Mouse (Mus musculus) cerebellum, postnatal 25 days (tissue): Measurements from ENCODE around the gene Upf2.
A peak's percentile ranks its signal among the peaks of the same experiment; 100 is the strongest.
"Not testable (repeated sequence)": the region's sequence is repeated elsewhere in the genome, so short reads cannot be mapped to it uniquely, and the experiment has no call there.

ENCODE experiments used
- DNase-seq, 2 experiments: peaks; one replicate each; pipeline ENCODE4 v3.0.0; 2021; ENCODE audit warnings: mixed read lengths in 2 of 2

Gene Upf2

DNA sequence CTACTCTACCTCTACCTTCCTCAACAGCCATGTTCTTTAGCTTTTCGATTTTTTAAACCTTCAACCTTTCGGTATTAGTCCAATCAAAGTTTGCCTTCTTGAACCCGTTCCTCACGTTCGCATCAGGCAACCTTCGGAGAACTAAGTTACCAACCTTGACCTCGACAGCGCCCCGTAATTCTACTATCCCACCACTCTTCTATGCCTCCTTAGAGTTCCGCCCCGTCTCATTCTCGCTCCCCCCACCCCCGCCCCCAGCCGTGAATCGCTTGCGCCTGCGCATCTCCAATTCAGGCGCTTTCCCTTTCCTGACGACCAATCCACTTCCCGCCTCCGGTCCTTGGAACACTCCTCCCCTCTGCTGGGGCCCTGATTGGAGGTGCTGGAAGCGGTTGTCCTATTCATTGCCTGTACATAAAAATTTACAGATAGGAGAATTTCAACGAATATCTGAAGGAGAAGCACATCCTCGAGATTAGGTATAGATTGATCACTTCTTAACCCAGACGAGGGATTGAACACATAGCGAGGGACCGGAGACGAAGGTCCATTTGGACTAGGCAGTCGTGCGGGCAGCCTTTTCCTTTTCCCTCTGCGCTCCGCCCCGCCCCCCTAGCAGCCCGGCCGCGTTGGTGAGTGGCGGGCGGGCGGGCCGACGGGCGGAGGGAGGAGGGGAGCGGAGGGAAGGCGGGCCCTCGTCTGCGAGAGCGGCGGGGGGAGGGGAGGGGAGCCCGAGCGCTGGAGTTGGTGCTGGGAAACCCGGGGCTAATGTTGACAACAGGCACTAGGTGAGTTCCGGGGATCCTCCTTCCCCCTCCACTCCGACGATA is at the start of gene Upf2:
TSS of gene Upf2 (plus strand) at position 704 of the 830 bp plus-strand sequence.
- DNase-seq = peak; percentile 95 to 99

DNA sequence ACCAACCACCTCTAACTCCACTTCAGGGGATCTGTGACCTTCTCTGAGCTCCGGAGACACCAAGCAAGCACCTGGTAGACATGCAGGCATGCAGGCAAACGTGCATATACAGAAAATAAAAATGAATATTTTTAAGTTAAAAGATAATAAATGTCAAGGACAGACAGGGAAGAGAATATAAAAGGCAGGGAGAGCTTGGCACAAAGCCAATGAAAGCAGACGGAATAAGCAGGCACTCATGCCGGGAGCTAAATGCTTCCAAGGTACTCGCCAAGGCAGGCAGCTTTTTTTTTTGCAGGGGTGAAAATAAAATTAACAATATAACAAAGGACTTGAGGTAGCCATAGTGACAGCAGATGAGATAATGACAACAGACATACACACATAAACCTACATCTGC is 45.2 kb upstream of the Upf2 start:
- DNase-seq = peak; percentile 47 to 69

GRCm38 (mm10) chr2:5906625-5907024 is 44.6 kb upstream of the Upf2 start:
- peak; percentile 19 to 57 for DNase-seq

GRCm38 (mm10) chr2:5911282-5911965 is 39.8 kb upstream of the Upf2 start:
- no peak for DNase-seq

DNA sequence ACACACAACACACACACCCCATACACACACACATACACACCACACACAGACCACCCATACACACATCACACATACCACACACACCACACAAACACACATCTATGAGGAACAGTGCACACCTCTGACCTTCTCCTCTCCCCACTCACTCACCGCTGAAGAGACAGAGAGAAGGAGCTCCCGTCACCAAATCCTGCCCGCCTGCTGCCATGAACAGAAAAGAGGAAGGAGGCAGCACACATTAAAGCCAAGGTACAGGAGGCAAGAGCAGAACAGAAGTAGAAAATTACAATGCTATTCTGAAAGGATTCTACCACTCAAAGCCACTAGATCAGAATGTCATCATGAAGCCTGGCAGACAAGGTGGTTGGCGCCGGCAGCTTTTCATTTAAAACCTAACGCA is 28.4 kb upstream of the Upf2 start:
- no peak for DNase-seq

- DNase-seq = no peak
Observed at GRCm38 (mm10) chr2:5923786-5924185, 27.5 kb upstream of the Upf2 start.

- no peak for DNase-seq
Observed at GRCm38 (mm10) chr2:5927481-5927880, 23.8 kb upstream of the Upf2 start.

- DNase-seq = no peak
Observed at GRCm38 (mm10) chr2:5929793-5930192, 21.5 kb upstream of the Upf2 start.

DNA sequence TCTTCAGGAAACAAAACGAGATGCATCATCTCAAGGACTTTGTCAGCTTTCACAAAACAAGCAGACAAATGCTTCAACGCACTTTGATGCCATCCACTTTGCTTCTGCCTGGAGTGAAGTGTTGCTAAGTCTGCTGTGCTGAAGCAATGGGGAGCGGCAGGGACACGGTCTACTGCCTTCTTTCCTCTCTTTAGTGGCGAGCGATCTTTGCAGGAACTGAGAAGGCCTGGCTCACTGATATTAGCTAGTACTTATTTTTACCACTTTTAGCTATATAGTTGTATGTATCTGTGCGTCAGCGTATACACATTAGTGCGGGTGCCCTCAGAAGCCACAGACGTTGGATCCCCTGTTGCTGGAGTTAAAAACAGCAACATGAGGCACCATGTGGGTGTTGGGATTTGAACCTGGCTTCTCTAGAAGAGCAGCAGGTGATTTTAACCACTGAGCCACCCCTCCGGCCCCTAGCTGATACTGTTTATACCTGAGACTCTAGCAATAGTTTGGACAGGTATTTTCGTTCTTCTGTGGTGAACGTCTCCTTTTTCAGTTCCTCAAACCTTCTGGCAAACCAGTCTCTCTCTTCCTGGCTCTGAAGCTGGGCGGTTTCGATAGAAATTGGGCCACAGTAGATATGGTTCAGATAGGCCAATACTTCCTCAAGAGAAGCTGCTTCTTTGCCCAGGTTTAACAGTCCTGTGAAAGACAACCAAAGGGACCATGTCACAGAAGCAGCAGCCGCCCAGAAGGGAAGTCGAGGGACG is 20.8 kb upstream of the Upf2 start:
- no peak for DNase-seq

DNA sequence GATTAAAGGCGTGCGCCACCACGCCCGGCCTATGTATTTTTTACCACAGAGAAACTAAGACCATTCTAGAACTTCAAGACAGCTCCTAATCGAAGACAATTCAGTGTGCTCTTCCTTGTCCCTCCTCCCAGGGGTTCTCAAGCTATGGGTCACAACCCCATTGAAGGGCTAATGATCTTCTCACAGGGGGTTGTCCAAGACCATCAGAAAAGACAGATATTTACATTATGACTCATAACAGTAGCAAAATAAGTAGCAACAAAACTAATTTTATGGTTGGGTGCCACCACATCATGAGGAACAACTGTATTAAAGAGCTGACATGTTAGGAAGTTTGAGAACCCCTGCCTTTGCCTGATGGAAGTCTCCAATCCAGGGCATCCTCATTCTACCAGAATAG is 19.3 kb upstream of the Upf2 start:
- DNase-seq = no peak

DNA sequence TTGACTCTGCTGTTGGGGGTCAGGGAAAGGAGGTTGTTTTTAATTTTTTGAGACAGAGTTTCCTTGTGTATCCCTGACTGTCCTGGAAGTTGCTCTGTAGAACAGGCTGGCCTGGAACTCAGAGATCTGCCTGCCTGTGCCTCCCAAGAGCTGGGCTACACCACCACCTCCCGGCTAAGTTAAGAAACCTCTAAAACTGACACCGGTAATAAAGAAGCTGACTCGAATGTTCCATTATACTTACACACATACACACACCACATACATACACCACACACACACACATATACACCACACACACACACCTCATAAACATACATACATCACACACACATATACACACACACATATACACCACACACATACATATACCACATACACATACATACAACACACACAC is 16.3 kb upstream of the Upf2 start:
- DNase-seq = no peak

GRCm38 (mm10) chr2:5936068-5936467 is 15.2 kb upstream of the Upf2 start:
- no peak for DNase-seq

GRCm38 (mm10) chr2:5936550-5936949 is 14.7 kb upstream of the Upf2 start:
- DNase-seq = no peak

DNA sequence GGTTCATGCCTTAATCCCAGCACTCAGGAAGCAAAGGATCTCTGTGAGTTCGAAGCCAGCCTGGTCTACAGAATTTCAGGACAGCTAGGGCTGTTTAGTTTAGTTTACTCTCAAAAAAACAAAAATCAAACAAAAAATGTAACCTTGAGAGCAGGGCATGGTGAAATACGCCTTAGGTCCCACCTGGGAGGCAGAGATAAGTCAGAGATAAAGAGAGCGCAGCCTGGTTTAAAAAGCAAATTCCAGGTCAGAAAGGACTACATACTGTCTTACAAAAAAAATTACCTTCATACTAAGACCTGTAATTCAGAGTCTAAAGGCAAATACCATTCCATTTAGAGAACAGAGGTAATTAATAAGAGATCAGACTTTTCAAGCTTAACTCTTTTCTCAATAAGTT is 11.9 kb upstream of the Upf2 start:
- DNase-seq = no peak

GRCm38 (mm10) chr2:5939911-5940310 is 11.4 kb upstream of the Upf2 start:
- DNase-seq = no peak

DNA sequence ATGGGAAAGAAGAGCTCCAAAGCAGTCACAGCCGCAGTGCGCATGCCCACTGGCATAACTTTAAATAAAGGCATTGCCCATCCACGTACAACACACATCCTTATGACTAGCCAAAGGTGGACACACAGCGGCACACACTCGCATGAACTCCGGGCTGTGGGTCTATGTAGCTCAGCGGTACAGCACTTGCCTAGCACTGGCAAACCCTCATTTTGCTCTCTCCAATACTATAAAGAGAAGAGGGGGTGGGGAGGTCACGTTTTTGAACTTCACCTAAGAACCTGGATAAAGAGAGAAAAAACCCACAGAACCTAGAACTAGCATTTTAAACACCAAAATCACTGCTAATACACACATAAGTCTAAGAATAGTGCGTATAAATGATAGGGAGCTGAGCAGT is 10.3 kb upstream of the Upf2 start:
- no peak for DNase-seq

- peak in 1 of 2 experiments; percentile 10 for DNase-seq
Observed at GRCm38 (mm10) chr2:5941861-5942415, 9.3 kb upstream of the Upf2 start.

- DNase-seq = peak; percentile 62 to 72
Observed at GRCm38 (mm10) chr2:5942416-5943032, 8.7 kb upstream of the Upf2 start, which contains the start of gene Dhtkd1. TSS of gene Dhtkd1 (minus strand) at chr2:5942792.

DNA sequence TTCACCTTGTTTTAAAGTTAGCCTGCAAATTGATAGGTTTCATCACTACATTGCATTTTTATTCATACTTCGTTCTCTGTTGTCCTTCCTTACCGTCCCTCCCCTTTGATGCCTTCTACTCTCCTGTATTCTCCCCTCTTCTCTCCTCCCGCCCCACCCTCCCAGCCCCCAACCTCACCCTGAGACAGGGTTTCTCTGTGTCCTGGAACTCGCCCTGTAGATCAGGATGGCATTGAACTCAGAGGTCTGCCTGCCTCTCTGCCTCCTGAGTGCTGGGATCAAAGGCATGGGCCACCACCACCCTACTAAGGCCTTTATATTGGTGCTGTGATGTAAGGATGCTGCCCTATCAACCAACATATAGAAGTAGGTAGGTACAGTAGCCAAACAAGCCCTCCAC is 8.2 kb upstream of the Upf2 start:
- DNase-seq = no peak

GRCm38 (mm10) chr2:5945629-5946028 is 5.6 kb upstream of the Upf2 start:
- no peak for DNase-seq

DNA sequence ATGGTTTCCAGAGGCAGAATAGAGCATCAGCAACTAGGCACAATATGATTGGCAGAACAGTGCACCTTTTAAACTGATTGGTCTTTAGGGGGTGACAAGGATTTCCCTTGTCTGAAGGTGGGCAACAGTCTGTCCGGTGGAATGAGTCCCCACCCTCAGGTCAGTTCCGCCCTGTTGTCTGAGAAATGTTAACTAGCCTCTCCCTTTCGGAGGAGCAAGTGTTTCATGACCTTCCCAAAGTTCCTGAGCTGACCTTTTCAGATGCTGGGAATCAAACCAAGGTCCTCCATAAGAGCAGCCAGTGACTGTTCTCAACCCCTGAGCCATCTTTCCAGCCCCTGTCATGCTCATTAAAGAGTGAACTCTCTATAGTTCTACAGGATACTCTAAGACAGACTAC is 4.4 kb upstream of the Upf2 start:
- no peak for DNase-seq

GRCm38 (mm10) chr2:5948964-5949363 is 2.3 kb upstream of the Upf2 start:
- no peak for DNase-seq

DNA sequence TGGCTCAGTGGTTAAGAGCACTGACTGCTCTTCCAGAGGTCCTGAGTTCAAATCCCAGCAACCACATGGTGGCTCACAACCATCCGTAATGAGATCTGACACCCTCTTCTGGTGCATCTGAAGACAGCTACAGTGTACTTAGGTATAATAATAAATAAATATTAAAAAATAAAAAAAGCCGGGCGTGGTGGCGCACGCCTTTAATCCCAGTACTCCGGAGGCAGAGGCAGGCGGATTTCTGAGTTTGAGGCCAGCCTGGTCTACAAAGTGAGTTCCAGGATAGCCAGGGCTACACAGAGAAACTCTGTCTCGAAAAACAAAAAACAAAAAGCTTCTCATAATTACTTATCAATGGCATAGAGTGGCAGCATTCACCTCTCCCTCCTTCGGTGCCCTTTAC is 1.4 kb upstream of the Upf2 start:
- not testable (repeated sequence) for DNase-seq
